Mouse (Mus musculus) kidney, embryonic 16.5 days (tissue): ENCODE results near the gene Diras2. TPM values are rescaled to one million over a fixed set of nuclear protein-coding genes. Genes with fewer than 3 reads are reported as not detected.

Source experiments
- ATAC-seq: fragments of 200-750 bp; cut with Nextera tagmentation; 2 replicates; pipeline ENCODE4 v1.8.0; 2017; ENCODE audit warnings: moderate TSS enrichment; ENCODE audit not compliant: low FRiP score, low TSS enrichment
- H3K27ac ChIP-seq: fragments of 300-500 bp; sonication (generic); 2 replicates; pipeline ENCODE4 v1.5.1; 2014; ENCODE audit warnings: low read length
- H3K27me3 ChIP-seq: fragments of 300-500 bp; sonication (generic); 2 replicates; pipeline ENCODE4 v1.6.1; 2014; ENCODE audit warnings: low read length, control low read depth, mixed read lengths; ENCODE audit not compliant: insufficient read depth
- H3K36me3 ChIP-seq: fragments of 300-500 bp; sonication (generic); 2 replicates; pipeline ENCODE4 v1.6.1; 2014; ENCODE audit warnings: low read length, control low read depth, mixed read lengths; ENCODE audit not compliant: insufficient read depth
- H3K4me1 ChIP-seq: fragments of 300-500 bp; sonication (generic); 2 replicates; pipeline ENCODE4 v1.6.1; 2014; ENCODE audit warnings: low read length, control low read depth, mixed read lengths; ENCODE audit not compliant: insufficient read depth
- H3K4me2 ChIP-seq: fragments of 300-500 bp; sonication (generic); replicated peaks from 2 replicates; pipeline ENCODE4 v1.6.1; 2014; ENCODE audit warnings: low read depth, low read length
- H3K4me3 ChIP-seq: fragments of 300-500 bp; sonication (generic); 2 replicates; pipeline ENCODE4 v1.5.1; 2014; ENCODE audit warnings: mild to moderate bottlenecking, low read length
- H3K9ac ChIP-seq: fragments of 300-500 bp; sonication (generic); replicated peaks from 2 replicates; pipeline ENCODE4 v1.6.1; 2014; ENCODE audit warnings: low read length
- H3K9me3 ChIP-seq: fragments of 300-500 bp; sonication (generic); 2 replicates; pipeline ENCODE4 v1.6.1; 2016; ENCODE audit warnings: low read length, control low read depth
- WGBS: fragments of 180-500 bp; shearing (Covaris S2); extraction: QIAGEN DNeasy Blood & Tissue Kit; methylation state at CpG from one replicate; pipeline ENCODE4 v1.1.7; 2014; 5-methylcytosine and 5-hydroxymethylcytosine counted together
- polyA plus RNA-seq: library from polyadenylated mRNA; unstranded; fragments of >200 nt; fragmentation: Nextera tagmentation; extraction: Ambion mirVana; gene quantifications from 2 replicates; pipeline ENCODE4 v1.2.1, GENCODE M21; 2015

The Diras2 gene
- polyA plus RNA-seq, 1 experiment from 2014 or later, result 0.25 TPM

- Histone ChIP-seq H3K9me3 (no peaks in the 10 kb centered on the region), H3K4me3 (no peak overlapping the region), H3K4me2 (no peak overlapping the region), H3K27me3 (no peaks in the 10 kb centered on the region), H3K4me1 (no peaks in the 10 kb centered on the region), H3K36me3 (no peaks in the 10 kb centered on the region), H3K27ac (no peak overlapping the region), H3K9ac (no peak overlapping the region)
- WGBS, result 88% methylated on average over 11 of the region's 11 CpGs
- ATAC-seq, result no peak
Measured at GRCm38 (mm10) chr13:52476998-52477601, 54.0 kb downstream of the Diras2 start.

- Histone ChIP-seq H3K27me3 (no peaks in the 10 kb centered on the region), H3K36me3 (no peaks in the 10 kb centered on the region), H3K4me3 (no peak overlapping the region), H3K27ac (no peak overlapping the region), H3K9ac (no peak overlapping the region), H3K9me3 (no peaks in the 10 kb centered on the region), H3K4me1 (no peaks in the 10 kb centered on the region), H3K4me2 (no peak overlapping the region)
- no peak for ATAC-seq
- WGBS, result 49% methylated on average over 3 of the region's 3 CpGs
Measured at GRCm38 (mm10) chr13:52476222-52476621, 54.9 kb downstream of the Diras2 start.

- no peaks in the 10 kb centered on the region for H3K27me3 ChIP-seq
- no peak overlapping the region for H3K4me2 ChIP-seq
- H3K4me1 ChIP-seq, result no peaks in the 10 kb centered on the region
- no peak overlapping the region for H3K9ac ChIP-seq
- no peaks in the 10 kb centered on the region for H3K9me3 ChIP-seq
- WGBS, result 73% methylated on average over 10 of the region's 10 CpGs
- ATAC-seq, result no peak
- no peak overlapping the region for H3K4me3 ChIP-seq
- H3K36me3 ChIP-seq, result no peaks in the 10 kb centered on the region
- no peak overlapping the region for H3K27ac ChIP-seq
Measured at GRCm38 (mm10) chr13:52475264-52475663, 55.8 kb downstream of the Diras2 start.

GRCm38 (mm10) chr13:52474807-52475206 is 56.3 kb downstream of the Diras2 start:
- no peak overlapping the region for H3K9ac ChIP-seq
- no peaks in the 10 kb centered on the region for H3K27me3 ChIP-seq
- no peak overlapping the region for H3K27ac ChIP-seq
- no peak for ATAC-seq
- no peaks in the 10 kb centered on the region for H3K36me3 ChIP-seq
- no peak overlapping the region for H3K4me3 ChIP-seq
- no peaks in the 10 kb centered on the region for H3K9me3 ChIP-seq
- WGBS, result 66% methylated on average over 3 of the region's 3 CpGs
- peaks cover 2% of the 10 kb centered on the region; the same call in 1 of the 2 replicates for H3K4me1 ChIP-seq
- H3K4me2 ChIP-seq, result no peak overlapping the region

GRCm38 (mm10) chr13:52469795-52470690 is 61.0 kb downstream of the Diras2 start:
- no peak overlapping the region for H3K9ac ChIP-seq
- H3K9me3 ChIP-seq, result no peaks in the 10 kb centered on the region
- H3K27ac ChIP-seq, result no peak overlapping the region
- no peak for ATAC-seq
- peaks cover 6% of the 10 kb centered on the region; the same call in 1 of the 2 replicates for H3K4me1 ChIP-seq
- no peak overlapping the region for H3K4me2 ChIP-seq
- 46% methylated on average over 10 of the region's 10 CpGs for WGBS
- no peaks in the 10 kb centered on the region for H3K27me3 ChIP-seq
- no peak overlapping the region for H3K4me3 ChIP-seq
- no peaks in the 10 kb centered on the region for H3K36me3 ChIP-seq

- ATAC-seq, result no peak
- Histone ChIP-seq H3K4me1 (peaks cover 9% of the 10 kb centered on the region; the same call in 1 of the 2 replicates), H3K9me3 (no peaks in the 10 kb centered on the region), H3K4me2 (no peak overlapping the region), H3K9ac (no peak overlapping the region), H3K27me3 (no peaks in the 10 kb centered on the region), H3K4me3 (no peak overlapping the region), H3K27ac (no peak overlapping the region), H3K36me3 (no peaks in the 10 kb centered on the region)
- 28% methylated on average over 6 of the region's 6 CpGs for WGBS
Measured at GRCm38 (mm10) chr13:52465141-52465540, 65.9 kb downstream of the Diras2 start.

GRCm38 (mm10) chr13:52459982-52460381 is 71.1 kb downstream of the Diras2 start:
- Histone ChIP-seq H3K9me3 (no peaks in the 10 kb centered on the region), H3K36me3 (no peaks in the 10 kb centered on the region), H3K27me3 (no peaks in the 10 kb centered on the region), H3K9ac (no peak overlapping the region), H3K4me2 (no peak overlapping the region), H3K27ac (no peak overlapping the region), H3K4me1 (0 out of 2 replicates have a peak, but pooled peaks cover 6% of the 10 kb centered on the region), H3K4me3 (no peak overlapping the region)
- ATAC-seq, result no peak
- WGBS, result 26% methylated on average over 7 of the region's 7 CpGs

- Histone ChIP-seq H3K4me2 (no peak overlapping the region), H3K27me3 (no peaks in the 10 kb centered on the region), H3K9me3 (no peaks in the 10 kb centered on the region), H3K27ac (no peak overlapping the region), H3K4me1 (0 out of 2 replicates have a peak, but pooled peaks cover 6% of the 10 kb centered on the region), H3K4me3 (no peak overlapping the region), H3K36me3 (no peaks in the 10 kb centered on the region), H3K9ac (no peak overlapping the region)
- WGBS, result 55% methylated on average over 11 of the region's 11 CpGs
- ATAC-seq, result no peak
Measured at GRCm38 (mm10) chr13:52457889-52458324, 73.2 kb downstream of the Diras2 start.

GRCm38 (mm10) chr13:52457177-52457888 is 73.7 kb downstream of the Diras2 start:
- WGBS, result 73% methylated on average over 15 of the region's 15 CpGs
- 0 out of 2 replicates have a peak, but pooled peaks cover 7% of the 10 kb centered on the region for H3K4me1 ChIP-seq
- H3K27me3 ChIP-seq, result no peaks in the 10 kb centered on the region
- ATAC-seq, result no peak
- no peak overlapping the region for H3K27ac ChIP-seq
- H3K4me2 ChIP-seq, result no peak overlapping the region
- no peak overlapping the region for H3K9ac ChIP-seq
- H3K4me3 ChIP-seq, result no peak overlapping the region
- no peaks in the 10 kb centered on the region for H3K36me3 ChIP-seq
- H3K9me3 ChIP-seq, result no peaks in the 10 kb centered on the region
